Mouse (Mus musculus) mouse trophoblast stem cell (cell line): ENCODE results near the gene Rdh1.
"Not testable (repeated sequence)": the region's sequence is repeated elsewhere in the genome, so short reads cannot be mapped to it uniquely, and the experiment has no call there.

Source experiments
- in situ Hi-C, 2 experiments: fragments of 300-500 bp; cut with MseI, MboI; formaldehyde crosslinking; loops; 2 replicates in 1 of 2; 3 replicates in 1 of 2; pipeline ENCODE4 v1.15.1; 2025

Gene Rdh1

DNA sequence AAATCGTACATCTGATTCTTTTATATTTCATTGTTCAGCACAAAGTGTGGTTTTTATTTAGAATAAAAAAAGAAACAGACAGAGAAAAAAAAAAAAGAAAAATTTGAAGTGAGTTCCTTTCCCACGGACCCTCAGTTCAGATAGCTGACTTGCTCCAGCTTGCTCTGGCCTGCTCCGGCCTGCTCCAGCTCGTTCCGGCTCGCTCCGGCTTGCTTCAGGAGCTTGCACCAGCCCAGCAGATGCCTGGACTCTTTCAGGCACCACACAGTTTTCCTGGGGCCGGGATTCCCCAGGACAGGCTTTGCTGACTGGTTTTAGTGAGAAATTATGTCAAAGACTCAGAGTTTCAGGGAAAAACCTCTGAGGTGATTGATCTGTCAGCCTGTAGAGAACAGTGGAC lies 12.3 kb upstream of the Rdh1 start:
- in situ Hi-C loops, result loop anchor here in 1 of 2 experiments (5.0 kb wide), 1 partner anchor 190 kb away; no protein-coding TSS in a partner anchor

DNA sequence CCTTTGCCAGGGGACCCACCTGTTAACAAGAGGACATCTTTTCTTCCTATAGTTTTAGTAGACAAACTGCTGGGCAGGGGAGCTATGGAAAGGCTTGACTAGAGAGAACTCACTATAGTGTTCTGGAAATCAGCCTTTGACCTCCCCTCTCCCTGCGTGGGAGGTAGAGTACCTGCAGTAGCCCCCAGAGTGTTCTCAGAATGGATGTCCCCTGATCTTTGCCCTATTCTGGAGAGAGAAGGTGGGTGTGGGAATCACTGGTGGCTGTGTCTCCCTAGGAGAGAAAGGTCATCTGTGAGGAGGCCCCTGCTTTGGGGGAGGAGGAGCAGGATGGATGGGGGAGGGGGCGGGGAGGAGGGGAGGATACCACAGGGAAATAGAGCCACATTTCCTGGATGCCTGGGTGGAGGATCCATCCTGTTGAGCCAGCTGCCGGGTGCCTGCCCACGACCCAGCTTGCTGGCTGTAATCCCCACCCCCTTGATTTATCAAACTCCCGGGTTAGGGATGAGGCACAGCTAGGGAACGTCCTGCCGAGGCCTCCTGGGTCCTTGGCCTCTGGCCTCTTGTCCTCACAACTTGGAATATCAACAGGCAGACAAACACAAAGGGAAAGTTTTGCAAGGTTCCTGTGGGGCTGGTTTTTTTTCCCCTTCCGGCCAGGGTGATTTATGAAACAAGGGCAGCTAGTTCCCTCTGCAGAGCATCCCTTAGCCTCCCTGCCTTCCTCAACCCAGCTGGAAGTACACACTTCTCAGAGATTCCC lies 10.5 kb upstream of the Rdh1 start:
- in situ Hi-C loops, result loop anchor here in 1 of 2 experiments (5.0 kb wide), 1 partner anchor 188 kb away; no protein-coding TSS in a partner anchor

GRCm38 (mm10) chr10:127750136-127750777 lies 9.3 kb upstream of the Rdh1 start:
- in situ Hi-C loops, result no loop called here

GRCm38 (mm10) chr10:127751548-127751947 lies 8.0 kb upstream of the Rdh1 start, which contains the start of gene Gpr182:
TSS of gene Gpr182 (minus strand) at chr10:127751732.
- in situ Hi-C loops, result no loop called here

GRCm38 (mm10) chr10:127754566-127755166 lies 4.9 kb upstream of the Rdh1 start:
- in situ Hi-C loops, result no loop called here

GRCm38 (mm10) chr10:127755246-127755645 lies 4.3 kb upstream of the Rdh1 start:
- in situ Hi-C loops, result no loop called here

- in situ Hi-C loops, result no loop called here
These were observed 3.6 kb upstream of the Rdh1 start for GRCm38 (mm10) chr10:127755770-127756468.

DNA sequence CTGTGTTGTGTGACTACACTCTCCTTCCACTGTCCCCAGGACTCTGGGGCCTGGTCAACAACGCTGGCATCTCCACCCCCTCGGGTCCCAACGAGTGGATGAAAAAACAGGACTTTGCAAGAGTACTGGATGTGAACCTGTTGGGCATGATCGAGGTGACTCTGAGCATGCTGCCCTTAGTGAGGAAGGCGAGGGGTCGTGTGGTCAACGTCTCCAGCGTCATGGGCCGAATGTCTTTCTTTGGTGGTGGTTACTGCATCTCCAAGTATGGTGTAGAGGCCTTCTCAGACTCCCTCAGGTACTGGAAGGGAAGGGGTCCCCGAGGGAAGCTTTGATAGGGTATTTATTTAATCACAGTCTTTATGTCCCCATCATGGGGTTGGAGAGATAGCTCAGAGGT lies 3.4 kb downstream of the Rdh1 start:
- in situ Hi-C loops, result not testable (repeated sequence)

GRCm38 (mm10) chr10:127763914-127764680 lies 4.6 kb downstream of the Rdh1 start:
- in situ Hi-C loops, result no loop called here

- in situ Hi-C loops, result no loop called here
These were observed 7.0 kb downstream of the Rdh1 start for GRCm38 (mm10) chr10:127766564-127766963.

- in situ Hi-C loops, result no loop called here
These were observed 16.5 kb downstream of the Rdh1 start, which contains the start of gene Rdh9 for GRCm38 (mm10) chr10:127776011-127776410. TSS of gene Rdh9 (plus strand) at chr10:127776386.

DNA sequence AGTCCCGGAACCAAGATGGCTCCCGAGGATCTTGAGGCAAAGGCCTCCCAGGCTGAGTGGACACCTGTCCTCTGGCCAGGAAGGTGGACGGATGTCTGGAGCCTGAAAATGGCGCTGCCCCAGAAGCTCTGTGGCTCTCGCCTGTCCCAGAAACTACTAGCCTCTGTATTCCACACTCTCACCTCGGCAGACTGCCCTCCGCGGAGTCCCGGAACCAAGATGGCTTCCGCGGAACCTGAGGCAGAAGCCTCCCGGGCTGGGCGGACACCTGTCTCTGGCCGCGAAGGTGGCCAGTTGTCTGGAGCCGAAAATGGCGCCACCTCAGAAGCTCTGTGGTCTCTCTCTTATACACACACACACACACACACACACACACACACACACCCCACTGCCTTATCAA lies 22.8 kb downstream of the Rdh1 start:
- in situ Hi-C loops, result not testable (repeated sequence)

- in situ Hi-C loops, result not testable (repeated sequence)
These were observed 25.9 kb downstream of the Rdh1 start for GRCm38 (mm10) chr10:127785411-127785810.

- in situ Hi-C loops, result no loop called here
These were observed 39.8 kb downstream of the Rdh1 start for GRCm38 (mm10) chr10:127799295-127799694.

DNA sequence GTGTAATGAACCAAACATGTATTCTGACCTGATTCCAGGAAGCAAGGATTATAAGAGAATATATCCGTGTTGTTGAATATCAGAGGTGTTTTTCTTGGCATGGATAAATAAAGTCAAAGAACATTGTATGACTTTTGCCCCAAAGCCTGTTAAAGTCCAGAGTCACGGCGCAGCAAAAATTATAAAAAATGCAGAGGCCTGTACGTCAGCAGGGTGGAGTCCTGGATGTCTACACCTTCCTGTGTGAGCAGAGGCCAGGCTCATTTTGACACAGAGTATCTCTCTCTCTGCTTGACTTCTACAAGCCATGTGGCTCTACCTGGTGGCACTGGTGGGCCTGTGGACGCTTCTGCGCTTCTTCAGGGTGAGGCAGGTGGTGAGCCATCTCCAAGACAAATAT lies 41.4 kb downstream of the Rdh1 start, which contains the start of gene Rdh16:
Gene Rdh16 (plus strand): TSS at position 262 of the 400 bp plus-strand sequence.
- in situ Hi-C loops, result no loop called here

- in situ Hi-C loops, result no loop called here
These were observed 42.1 kb downstream of the Rdh1 start for GRCm38 (mm10) chr10:127801612-127802011.

DNA sequence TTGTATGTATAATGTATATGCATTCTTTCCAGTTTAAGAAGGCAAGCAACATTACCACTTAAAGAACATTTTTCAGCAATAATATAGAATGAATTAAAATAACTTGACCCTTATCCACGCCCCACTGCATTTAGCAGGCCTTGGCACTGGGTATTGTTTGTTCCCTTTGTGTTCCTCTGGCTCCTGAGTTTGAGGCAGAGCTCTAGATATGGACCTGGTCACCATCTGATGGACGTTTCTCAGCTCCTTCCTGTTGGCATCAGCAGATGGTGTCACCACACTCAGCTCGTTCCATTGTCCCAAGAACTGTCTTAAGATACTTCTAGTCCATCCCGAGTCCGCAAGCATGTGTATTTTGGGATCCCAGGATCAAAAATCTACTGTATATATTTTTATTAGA lies 42.7 kb downstream of the Rdh1 start:
- in situ Hi-C loops, result no loop called here

GRCm38 (mm10) chr10:127804416-127804815 lies 44.9 kb downstream of the Rdh1 start:
- in situ Hi-C loops, result no loop called here

- in situ Hi-C loops, result no loop called here
These were observed 56.4 kb downstream of the Rdh1 start for GRCm38 (mm10) chr10:127815888-127816287.

DNA sequence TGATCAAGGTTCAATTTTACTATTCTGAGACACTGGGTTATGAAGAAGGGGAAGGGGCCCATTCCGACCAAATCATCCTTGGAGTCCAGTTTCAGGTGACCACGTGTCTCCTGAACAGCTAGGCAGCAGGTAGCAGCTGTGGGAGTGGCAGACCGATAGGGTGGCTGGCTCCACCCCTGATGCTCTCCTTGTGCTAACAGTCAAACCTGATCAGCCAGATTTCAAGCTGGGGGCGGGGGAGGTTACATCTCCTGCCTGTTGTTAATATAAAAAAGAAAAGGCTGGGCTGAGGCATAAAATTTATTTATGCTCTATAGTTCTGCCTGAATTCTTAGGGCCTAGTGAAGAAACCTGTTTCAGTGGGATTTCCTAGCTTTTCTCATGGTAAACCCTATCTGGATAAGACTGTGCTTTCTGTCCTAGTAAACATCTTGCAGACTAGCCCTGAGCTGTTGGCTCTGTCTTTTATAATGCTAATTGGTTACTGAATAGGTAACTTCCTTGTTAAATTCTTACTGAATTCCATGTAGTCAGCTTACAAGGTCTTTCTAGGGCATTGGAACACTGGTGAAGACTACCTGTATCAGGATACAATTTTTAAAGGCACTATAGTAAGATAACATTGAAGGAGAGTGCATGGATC lies 57.9 kb downstream of the Rdh1 start:
- in situ Hi-C loops, result not testable (repeated sequence)
